Mouse (Mus musculus): Measurements from ENCODE around the gene Gm29735. TPM values are rescaled to one million over a fixed set of nuclear protein-coding genes. Genes with fewer than 3 reads are reported as not detected.
"Not testable (repeated sequence)": the region's sequence is repeated elsewhere in the genome, so short reads cannot be mapped to it uniquely, and the experiment has no call there.

Gm29735 gene
- not detected in 2 replicates for polyA plus RNA-seq (2016; fragmentation: Nextera tagmentation; extraction: Ambion mirVana)

DNA sequence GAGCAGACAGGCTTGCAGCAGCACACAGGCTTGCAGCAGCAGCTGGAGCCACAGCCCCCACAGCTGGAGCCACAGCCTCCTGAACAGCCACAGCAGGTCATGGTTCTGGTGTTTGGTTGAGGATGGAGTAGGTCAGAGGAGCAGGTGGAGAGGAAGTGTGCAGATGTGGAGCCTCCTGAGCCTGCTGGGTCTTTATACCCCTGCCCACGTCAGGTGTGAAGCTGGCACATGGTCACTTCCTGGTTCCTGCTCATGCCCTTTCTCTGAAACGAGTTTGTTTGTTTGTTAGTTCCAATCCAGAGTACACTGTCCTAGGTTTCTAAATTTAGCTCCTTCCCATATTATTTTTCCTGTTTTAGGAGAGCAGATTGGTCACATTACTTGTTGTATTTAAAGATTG is at the start of gene Gm29735:
Gm29735 (minus strand) TSS at position 101 of the 400 bp plus-strand sequence.
- not testable (repeated sequence) for H3K36me3 ChIP-seq; H3K4me2 ChIP-seq (replicated peaks); H3K4me1 ChIP-seq; ATAC-seq (ENCODE audit: insufficient number of reproducible peaks, insufficient read depth, low FRiP score, low TSS enrichment); H3K27me3 ChIP-seq; H3K4me3 ChIP-seq; H3K27ac ChIP-seq; H3K9ac ChIP-seq; H3K9me3 ChIP-seq
- 47% methylated on average over 2 of the region's 2 CpGs for whole genome bisulfite sequencing

DNA sequence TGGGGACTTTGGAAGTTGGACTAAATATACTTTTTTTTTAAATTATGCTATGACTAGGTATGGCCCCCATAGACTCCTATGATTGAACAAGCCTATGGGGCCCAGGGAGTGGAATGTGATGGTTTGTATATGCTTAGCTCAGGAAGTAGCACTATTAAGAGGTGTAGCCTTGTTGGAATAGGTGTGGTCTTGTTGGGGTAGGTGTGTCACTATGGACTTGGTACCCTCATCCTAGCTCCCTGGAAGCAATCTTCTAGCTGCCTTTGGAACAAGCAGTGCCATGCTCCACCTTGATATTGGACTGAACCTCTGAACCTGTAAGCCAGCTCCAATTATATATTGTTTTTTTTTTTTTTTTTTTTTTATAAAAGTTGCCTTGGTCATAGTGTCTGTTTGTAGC is 48.6 kb upstream of the Gm29735 start:
- Histone ChIP-seq H3K9me3 (no peaks in the 10 kb centered on the region), H3K27me3 (peaks cover 4% of the 10 kb centered on the region; the same call in 1 of the 2 replicates), H3K36me3 (no peaks in the 10 kb centered on the region), H3K9ac (no peak overlapping the region), H3K4me2 (replicated peaks) (no peak overlapping the region), H3K4me3 (no peak overlapping the region), H3K4me1 (no peaks in the 10 kb centered on the region), H3K27ac (no peak overlapping the region)
- no peak for ATAC-seq (ENCODE audit: insufficient number of reproducible peaks, insufficient read depth, low FRiP score, low TSS enrichment)

DNA sequence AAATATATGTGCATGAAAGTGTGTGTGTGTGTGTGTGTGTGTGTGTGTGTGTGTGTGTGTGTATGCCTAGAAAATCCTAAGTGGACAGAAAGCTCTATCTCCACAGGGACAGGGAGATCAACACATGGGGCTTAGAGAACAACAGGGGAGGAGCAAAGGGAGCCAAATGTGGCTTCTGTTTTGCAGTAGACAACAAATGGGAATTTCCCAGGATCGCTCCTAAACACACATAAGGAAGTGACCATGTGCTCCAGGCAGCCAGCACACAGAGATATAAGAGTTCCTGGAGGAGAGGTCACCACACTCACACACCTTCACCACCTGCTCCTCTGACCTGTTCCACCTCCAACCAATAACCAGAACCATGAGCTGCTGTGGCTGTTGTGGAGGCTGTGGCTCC is 44.2 kb upstream of the Gm29735 start, which contains the start of gene Krtap5-3:
Krtap5-3 (plus strand) TSS at position 301 of the 400 bp plus-strand sequence.
- WGBS, result 59% methylated on average over 1 of the region's 1 CpGs
- Histone ChIP-seq H3K36me3 (no peaks in the 10 kb centered on the region), H3K4me3 (no peak within 1 kb of the TSS), H3K27me3 (peaks cover 4% of the 10 kb centered on the region; the same call in 1 of the 2 replicates), H3K27ac (no peak within 1 kb of the TSS), H3K4me2 (replicated peaks) (no peak within 1 kb of the TSS), H3K9ac (no peak within 1 kb of the TSS), H3K9me3 (no peaks in the 10 kb centered on the region), H3K4me1 (no peaks in the 10 kb centered on the region)
- ATAC-seq (ENCODE audit: insufficient number of reproducible peaks, insufficient read depth, low FRiP score, low TSS enrichment), result no peak

DNA sequence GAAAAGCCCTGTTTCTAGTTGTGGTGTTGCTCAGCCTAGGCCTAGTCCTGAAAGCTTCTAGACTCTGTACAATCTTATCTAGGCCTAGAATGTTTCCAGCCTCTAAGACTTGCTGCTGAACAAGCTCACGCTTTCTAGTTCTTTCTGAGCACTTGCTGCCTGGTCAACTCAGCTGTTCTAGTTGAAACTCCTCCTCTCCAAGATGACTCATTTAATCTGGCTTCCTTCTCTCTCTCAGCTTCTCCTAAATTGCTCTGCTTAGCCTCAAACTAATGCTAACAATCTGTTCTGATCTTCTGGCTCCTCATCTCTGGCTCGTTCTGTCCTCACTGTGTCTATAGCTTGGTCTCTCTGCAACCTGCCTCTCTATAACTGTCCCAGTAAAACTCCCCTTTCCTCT is 41.8 kb upstream of the Gm29735 start:
- H3K27ac ChIP-seq, result no peak overlapping the region

DNA sequence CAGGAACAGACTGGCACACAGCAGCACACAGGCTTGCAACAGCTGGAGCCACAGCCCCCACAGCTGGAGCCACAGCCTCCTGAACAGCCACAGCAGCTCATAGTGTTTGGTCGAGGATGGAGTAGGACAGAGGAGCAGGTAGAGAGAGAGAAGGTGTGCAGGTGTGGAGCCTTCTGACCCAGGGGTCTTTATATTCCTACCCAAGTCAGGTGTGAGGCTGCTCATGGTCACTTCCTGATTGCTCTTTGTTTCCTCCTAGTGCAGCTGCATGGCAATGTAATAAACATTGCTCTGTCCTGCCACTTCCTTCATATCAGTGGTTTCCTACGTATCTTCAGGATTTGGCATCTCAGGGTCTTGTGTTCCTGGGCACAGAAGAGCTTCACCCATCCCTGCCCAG is 33.4 kb upstream of the Gm29735 start, which contains the start of gene Gm10153:
Gm10153 (minus strand) TSS at position 101 of the 400 bp plus-strand sequence.
- Histone ChIP-seq H3K27me3 (0 out of 2 replicates have a peak, but pooled peaks cover 4% of the 10 kb centered on the region), H3K9ac (no peak within 1 kb of the TSS), H3K27ac (no peak within 1 kb of the TSS), H3K9me3 (no peaks in the 10 kb centered on the region), H3K4me2 (replicated peaks) (no peak within 1 kb of the TSS), H3K36me3 (no peaks in the 10 kb centered on the region), H3K4me3 (no peak within 1 kb of the TSS), H3K4me1 (no peaks in the 10 kb centered on the region)
- ATAC-seq (ENCODE audit: insufficient number of reproducible peaks, insufficient read depth, low FRiP score, low TSS enrichment), result no peak
- 55% methylated on average over 2 of the region's 2 CpGs for WGBS

More for the DNA sequence above, 41.8 kb upstream of the Gm29735 start:
- H3K4me1 ChIP-seq, result no peaks in the 10 kb centered on the region
- H3K27me3 ChIP-seq, result peaks cover 4% of the 10 kb centered on the region; the same call in 1 of the 2 replicates
- no peak overlapping the region for H3K9ac ChIP-seq
- no peaks in the 10 kb centered on the region for H3K9me3 ChIP-seq
- no peaks in the 10 kb centered on the region for H3K36me3 ChIP-seq
- H3K4me2 ChIP-seq (replicated peaks), result no peak overlapping the region
- H3K4me3 ChIP-seq, result no peak overlapping the region
- no peak for ATAC-seq (ENCODE audit: insufficient number of reproducible peaks, insufficient read depth, low FRiP score, low TSS enrichment)
- 74% methylated on average over 2 of the region's 2 CpGs for WGBS

DNA sequence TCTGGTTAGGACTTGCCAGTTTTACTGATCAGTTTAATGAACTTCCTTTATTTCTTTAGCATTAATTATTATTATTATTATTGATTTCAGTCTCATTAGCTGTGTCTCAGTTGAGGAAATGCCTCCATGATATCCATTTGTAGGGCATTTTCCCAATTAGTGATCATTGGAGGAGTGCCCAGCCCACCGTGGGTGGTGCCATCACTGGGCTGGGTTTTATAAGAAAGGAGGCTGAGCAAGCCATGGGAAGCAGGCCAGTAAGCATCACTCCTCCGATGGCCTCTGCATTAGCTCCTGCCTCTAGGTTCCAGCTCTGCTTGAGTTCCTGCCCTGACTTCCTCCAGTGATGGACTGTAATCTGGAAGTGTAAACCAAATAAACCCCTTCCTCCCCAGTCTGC is 31.2 kb upstream of the Gm29735 start:
- no peak overlapping the region for H3K4me2 ChIP-seq (replicated peaks)
- no peak overlapping the region for H3K27ac ChIP-seq
- 76% methylated on average over 2 of the region's 2 CpGs for WGBS
- no peak overlapping the region for H3K4me3 ChIP-seq
- H3K36me3 ChIP-seq, result no peaks in the 10 kb centered on the region
- ATAC-seq (ENCODE audit: insufficient number of reproducible peaks, insufficient read depth, low FRiP score, low TSS enrichment), result no peak
- H3K4me1 ChIP-seq, result no peaks in the 10 kb centered on the region
- H3K9ac ChIP-seq, result no peak overlapping the region
- 0 out of 2 replicates have a peak, but pooled peaks cover 4% of the 10 kb centered on the region for H3K27me3 ChIP-seq
- no peaks in the 10 kb centered on the region for H3K9me3 ChIP-seq

DNA sequence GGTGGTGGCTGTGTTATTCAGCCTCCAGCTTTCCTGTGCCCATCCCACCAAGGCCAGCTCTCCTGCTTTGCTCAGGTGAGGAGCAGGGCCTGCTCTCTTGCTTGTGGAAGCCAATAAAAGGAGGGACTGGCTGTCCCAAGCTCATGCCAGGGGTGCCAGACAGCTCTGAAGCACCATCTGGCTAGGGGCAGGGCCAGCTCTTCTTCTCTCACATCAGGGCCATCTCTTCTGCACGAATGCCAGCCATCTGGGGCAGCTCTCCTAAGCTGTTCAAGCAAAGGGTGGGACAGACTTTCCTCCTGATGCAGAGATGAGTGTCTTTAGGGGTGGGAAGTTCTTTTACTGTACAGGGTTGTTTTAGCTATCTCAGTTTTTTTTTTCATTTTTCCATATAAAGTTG is 24.1 kb upstream of the Gm29735 start:
- H3K9me3 ChIP-seq, result no peaks in the 10 kb centered on the region
- no peak overlapping the region for H3K4me3 ChIP-seq
- H3K36me3 ChIP-seq, result no peaks in the 10 kb centered on the region
- H3K27me3 ChIP-seq, result no peaks in the 10 kb centered on the region
- no peak overlapping the region for H3K4me2 ChIP-seq (replicated peaks)
- WGBS, result 67% methylated on average over 1 of the region's 1 CpGs
- ATAC-seq (ENCODE audit: insufficient number of reproducible peaks, insufficient read depth, low FRiP score, low TSS enrichment), result no peak
- H3K27ac ChIP-seq, result no peak overlapping the region
- H3K4me1 ChIP-seq, result no peaks in the 10 kb centered on the region
- H3K9ac ChIP-seq, result no peak overlapping the region

DNA sequence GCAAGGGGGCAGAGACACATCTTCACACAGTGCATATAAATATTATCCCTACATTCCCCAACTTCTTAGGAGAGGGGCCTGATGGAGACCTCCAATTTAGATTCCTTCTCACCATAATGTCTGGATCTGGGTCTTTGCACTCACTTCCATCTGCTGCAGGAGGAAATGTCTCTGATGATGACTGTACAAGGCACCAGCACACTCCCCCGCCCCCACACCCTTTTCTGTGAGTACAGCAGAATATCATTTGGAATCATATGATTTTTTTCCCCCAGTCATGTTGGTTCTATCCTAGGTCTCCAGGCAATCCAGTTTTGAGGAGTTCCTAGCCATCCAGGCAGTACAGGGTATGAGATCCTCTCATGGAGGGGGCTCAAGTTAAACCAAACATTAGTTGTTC is 21.8 kb upstream of the Gm29735 start:
- Histone ChIP-seq H3K36me3 (no peaks in the 10 kb centered on the region), H3K9ac (no peak overlapping the region), H3K4me2 (replicated peaks) (no peak overlapping the region), H3K4me1 (no peaks in the 10 kb centered on the region), H3K9me3 (no peaks in the 10 kb centered on the region), H3K27ac (no peak overlapping the region), H3K4me3 (no peak overlapping the region), H3K27me3 (no peaks in the 10 kb centered on the region)
- ATAC-seq (ENCODE audit: insufficient number of reproducible peaks, insufficient read depth, low FRiP score, low TSS enrichment), result no peak
- 82% methylated on average over 1 of the region's 1 CpGs for WGBS

DNA sequence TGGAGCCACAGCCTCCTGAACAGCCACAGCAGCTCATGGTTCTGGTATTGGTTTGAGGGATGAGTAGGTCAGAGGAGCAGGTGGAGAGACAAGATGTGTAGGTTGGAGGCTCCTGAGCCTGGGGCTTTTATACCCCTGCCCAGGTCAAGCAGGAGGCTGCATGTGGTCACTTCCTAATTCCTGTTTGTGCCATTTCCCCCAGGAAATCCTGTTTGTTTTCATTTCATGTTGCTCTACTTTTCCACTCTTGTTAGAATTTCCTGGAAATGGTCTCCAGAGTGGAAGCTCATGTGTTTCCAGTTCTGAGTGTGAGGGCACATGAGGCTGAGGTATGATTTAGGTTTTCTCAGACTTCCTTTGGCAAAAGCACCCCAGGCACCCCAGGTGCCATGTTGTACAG is 19.0 kb upstream of the Gm29735 start, which contains the start of gene Krtap5-2:
Krtap5-2 (minus strand) TSS at position 101 of the 400 bp plus-strand sequence.
- H3K9me3 ChIP-seq; H3K4me1 ChIP-seq; ATAC-seq (ENCODE audit: insufficient number of reproducible peaks, insufficient read depth, low FRiP score, low TSS enrichment); H3K27ac ChIP-seq; H3K36me3 ChIP-seq; H3K9ac ChIP-seq; H3K27me3 ChIP-seq; H3K4me2 ChIP-seq (replicated peaks); H3K4me3 ChIP-seq: not testable (repeated sequence)

DNA sequence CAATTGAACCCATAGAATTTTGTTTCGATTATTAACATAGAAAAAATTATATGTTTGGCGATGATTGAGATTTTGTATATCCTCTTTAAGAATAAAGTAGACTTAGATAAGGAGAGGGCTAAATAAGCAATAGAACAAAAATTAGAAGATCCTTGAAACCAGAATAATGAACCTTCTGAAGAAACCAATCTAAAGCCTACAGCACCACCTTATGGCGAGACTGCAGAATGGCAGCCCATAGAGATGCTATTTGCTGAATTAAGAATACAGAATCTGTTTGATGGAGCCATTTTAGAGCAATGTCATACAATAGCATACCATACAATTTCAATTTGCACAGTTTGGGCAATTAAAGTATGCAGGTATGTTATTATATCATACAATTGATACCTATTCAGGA is 12.9 kb upstream of the Gm29735 start:
- no peaks in the 10 kb centered on the region for H3K27me3 ChIP-seq
- H3K4me2 ChIP-seq (replicated peaks), result no peak overlapping the region
- no peak overlapping the region for H3K9ac ChIP-seq
- no peaks in the 10 kb centered on the region for H3K4me1 ChIP-seq
- no peaks in the 10 kb centered on the region for H3K36me3 ChIP-seq
- no peak overlapping the region for H3K27ac ChIP-seq
- no peaks in the 10 kb centered on the region for H3K9me3 ChIP-seq
- no peak for ATAC-seq (ENCODE audit: insufficient number of reproducible peaks, insufficient read depth, low FRiP score, low TSS enrichment)
- H3K4me3 ChIP-seq, result no peak overlapping the region
- WGBS, result 43% methylated on average over 3 of the region's 3 CpGs

DNA sequence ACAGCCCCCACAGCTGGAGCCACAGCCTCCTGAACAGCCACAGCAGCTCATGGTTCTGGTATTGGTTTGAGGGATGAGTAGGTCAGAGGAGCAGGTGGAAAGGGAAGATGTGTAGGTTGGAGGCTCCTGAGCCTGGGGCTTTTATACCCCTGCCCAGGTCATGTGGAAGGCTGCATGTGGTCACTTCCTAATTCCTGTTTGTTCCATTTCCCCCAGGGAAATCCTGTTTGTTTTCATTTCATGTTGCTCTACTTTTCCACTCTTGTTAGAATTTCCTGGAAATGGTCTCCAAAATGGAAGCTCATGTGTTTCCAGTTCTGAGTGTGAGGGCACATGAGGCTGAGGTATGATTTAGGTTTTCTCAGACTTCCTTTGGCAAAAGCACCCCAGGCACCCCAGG is 8.7 kb upstream of the Gm29735 start, which contains the start of gene Gm4553:
Gm4553 (minus strand) TSS at position 101 of the 400 bp plus-strand sequence.
- H3K9me3 ChIP-seq; H3K36me3 ChIP-seq; H3K27me3 ChIP-seq; H3K4me3 ChIP-seq; H3K4me1 ChIP-seq; H3K4me2 ChIP-seq (replicated peaks); ATAC-seq (ENCODE audit: insufficient number of reproducible peaks, insufficient read depth, low FRiP score, low TSS enrichment); H3K9ac ChIP-seq; H3K27ac ChIP-seq: not testable (repeated sequence)

DNA sequence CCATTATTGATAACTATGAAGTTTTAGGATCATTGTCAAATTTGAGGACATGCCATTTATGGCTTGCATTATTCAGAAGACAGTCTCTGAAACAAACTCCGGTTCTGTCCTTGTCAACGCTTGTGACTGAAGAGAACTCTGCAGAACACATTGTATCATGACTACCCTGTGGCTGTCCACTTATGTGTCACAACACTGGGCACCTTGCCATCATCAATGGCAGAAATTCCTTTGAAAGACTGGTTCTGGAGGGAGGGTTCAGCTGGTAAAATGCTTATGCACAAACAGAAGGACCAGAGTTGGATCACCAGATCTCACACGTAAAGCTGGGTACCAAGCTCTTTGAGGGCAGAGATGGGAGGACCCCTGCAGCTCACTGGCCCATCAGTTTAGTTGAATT is 2.5 kb upstream of the Gm29735 start:
- Histone ChIP-seq H3K4me1 (no peaks in the 10 kb centered on the region), H3K9ac (no peak overlapping the region), H3K9me3 (no peaks in the 10 kb centered on the region), H3K36me3 (no peaks in the 10 kb centered on the region), H3K27ac (no peak overlapping the region), H3K27me3 (no peaks in the 10 kb centered on the region), H3K4me3 (no peak overlapping the region), H3K4me2 (replicated peaks) (no peak overlapping the region)
- no peak for ATAC-seq (ENCODE audit: insufficient number of reproducible peaks, insufficient read depth, low FRiP score, low TSS enrichment)
- 93% methylated on average over 3 of the region's 3 CpGs for WGBS

DNA sequence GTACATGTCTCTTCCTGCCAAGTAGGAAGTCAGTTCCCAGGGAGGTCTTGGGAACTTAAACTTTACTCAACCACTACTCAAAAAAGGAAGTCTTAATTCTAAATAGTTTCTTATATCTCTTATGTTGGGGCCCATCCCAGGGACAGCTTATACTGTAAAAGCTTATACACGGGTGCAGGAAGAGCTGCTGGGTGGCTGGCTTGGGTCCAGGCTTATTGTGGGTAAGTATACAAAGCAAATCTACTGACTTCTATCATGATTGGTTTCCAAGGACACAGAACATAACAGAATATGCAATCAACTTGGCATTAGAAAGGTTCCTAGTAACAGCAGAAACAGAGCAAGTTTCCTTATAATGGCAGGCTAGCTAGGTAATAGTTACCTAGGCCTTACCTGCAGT is 1.6 kb downstream of the Gm29735 start:
- Histone ChIP-seq H3K4me3 (no peak overlapping the region), H3K36me3 (no peaks in the 10 kb centered on the region), H3K27ac (no peak overlapping the region), H3K4me2 (replicated peaks) (no peak overlapping the region), H3K9ac (no peak overlapping the region), H3K27me3 (no peaks in the 10 kb centered on the region), H3K4me1 (no peaks in the 10 kb centered on the region), H3K9me3 (no peaks in the 10 kb centered on the region)
- no peak for ATAC-seq (ENCODE audit: insufficient number of reproducible peaks, insufficient read depth, low FRiP score, low TSS enrichment)
- 61% methylated on average over 1 of the region's 1 CpGs for WGBS

All from embryonic facial prominence, embryonic 12.5 days (tissue).